Mouse (Mus musculus): Measurements from ENCODE around the gene Trim7. TPM values are rescaled to one million over a fixed set of nuclear protein-coding genes. Genes with fewer than 3 reads are reported as not detected.
A peak's percentile ranks its signal among the peaks of the same experiment; 100 is the strongest.
"Not testable (repeated sequence)": the region's sequence is repeated elsewhere in the genome, so short reads cannot be mapped to it uniquely, and the experiment has no call there.

Trim7 gene
- polyA plus RNA-seq, 1 experiment from 2014 or later = 3.0 TPM

DNA sequence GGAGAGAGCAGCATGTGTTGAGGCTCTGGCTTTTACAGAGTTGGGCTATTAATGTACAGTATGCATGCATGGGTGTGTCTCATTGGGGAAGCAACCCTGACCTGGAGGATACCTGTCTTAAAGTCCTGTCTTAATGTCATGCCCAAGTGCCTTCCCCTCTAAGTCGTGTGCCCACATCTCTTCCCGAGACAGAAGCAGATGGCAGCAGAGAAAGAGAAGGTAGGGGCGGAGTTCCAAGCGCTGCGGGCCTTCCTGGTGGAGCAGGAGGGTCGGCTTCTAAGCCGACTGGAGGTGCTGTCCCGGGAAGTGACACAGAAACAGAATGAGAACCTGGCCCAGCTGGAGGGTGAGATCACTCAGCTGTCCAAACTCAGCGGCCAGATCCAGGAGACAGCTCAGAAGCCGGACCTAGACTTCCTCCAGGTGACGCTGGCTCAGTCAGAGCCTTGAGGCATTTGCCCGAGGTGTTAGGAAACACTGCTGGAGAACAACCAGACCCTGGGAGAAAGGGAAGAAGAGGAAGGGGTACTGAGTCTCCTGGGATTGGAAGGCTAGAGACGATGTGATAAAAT, 19.4 kb downstream of the Trim7 start:
- Histone ChIP-seq H3K4me2 (replicated peaks; ENCODE audit: low read depth) (no peak overlapping the region), H3K9ac (ENCODE audit: low read length) (no peak overlapping the region), H3K27ac (replicated peaks) (no peak overlapping the region), H3K27me3 (ENCODE audit: control insufficient read depth, insufficient read depth, low read length) (no peaks in the 10 kb centered on the region), H3K36me3 (ENCODE audit: control insufficient read depth, insufficient read depth, low read length) (no peaks in the 10 kb centered on the region), H3K4me1 (replicated peaks; ENCODE audit: control insufficient read depth, insufficient read depth) (no peaks in the 10 kb centered on the region), H3K4me3 (ENCODE audit: low read depth, low read length) (no peak overlapping the region), H3K9me3 (ENCODE audit: control insufficient read depth, low read length) (no peaks in the 10 kb centered on the region)
- WGBS = 32% methylated on average over 13 of the region's 13 CpGs
- ATAC-seq (ENCODE audit: low FRiP score, low TSS enrichment) (no peak), DNase-seq (ENCODE audit: low spot score) (no peak)
- no peak for TF ChIP-seq CTCF (IDR thresholded peaks at IDR 0.05; ENCODE audit: low read depth)
- TF ChIP-seq EP300 (optimal IDR thresholded peaks at IDR 0.05) = no peak

DNA sequence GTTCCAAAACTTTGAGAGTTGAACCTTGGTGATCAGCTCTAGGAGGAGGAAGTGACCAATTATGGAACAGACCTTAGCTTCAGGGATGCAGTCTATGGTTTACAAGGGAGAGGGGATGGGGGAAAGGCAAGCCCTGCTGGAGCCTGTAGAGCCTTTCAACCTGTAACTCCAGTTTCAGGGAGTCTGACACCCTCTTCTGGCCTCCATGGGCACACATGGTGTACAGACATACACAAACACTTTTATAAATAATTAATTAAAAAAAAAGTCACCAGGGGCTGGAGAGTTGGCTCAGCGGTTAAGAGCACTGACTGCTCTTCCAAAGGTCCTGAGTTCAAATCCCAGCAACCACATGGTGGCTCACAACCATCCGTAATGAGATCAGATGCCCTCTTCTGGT, 20.4 kb downstream of the Trim7 start:
- H3K4me2 ChIP-seq (replicated peaks; ENCODE audit: low read depth); H3K36me3 ChIP-seq (ENCODE audit: control insufficient read depth, insufficient read depth, low read length); H3K4me3 ChIP-seq (ENCODE audit: low read depth, low read length); ATAC-seq (ENCODE audit: low FRiP score, low TSS enrichment); H3K27ac ChIP-seq (replicated peaks); H3K9ac ChIP-seq (ENCODE audit: low read length); H3K27me3 ChIP-seq (ENCODE audit: control insufficient read depth, insufficient read depth, low read length); H3K4me1 ChIP-seq (replicated peaks; ENCODE audit: control insufficient read depth, insufficient read depth); DNase-seq (ENCODE audit: low spot score); H3K9me3 ChIP-seq (ENCODE audit: control insufficient read depth, low read length): not testable (repeated sequence)
- WGBS = 65% methylated on average over 2 of the region's 2 CpGs

DNA sequence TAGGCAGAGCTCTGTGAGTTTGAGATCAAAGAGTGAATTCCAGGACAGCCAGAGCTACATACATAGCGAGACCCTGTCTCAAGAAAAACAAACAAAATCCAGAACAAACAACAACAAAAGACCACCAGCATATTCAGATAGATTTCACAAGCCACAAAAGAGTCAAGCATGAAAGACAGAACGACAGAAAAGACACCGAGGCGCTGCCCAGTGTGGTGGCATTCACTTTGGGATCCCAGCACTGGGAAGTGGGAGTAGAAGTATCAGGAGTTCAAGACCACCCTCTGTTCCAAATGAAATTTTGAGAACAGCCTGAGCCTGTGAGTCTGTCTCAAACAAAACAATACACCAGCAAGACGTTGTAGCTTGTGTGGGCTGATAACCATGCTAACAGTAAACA, 20.9 kb downstream of the Trim7 start:
- Histone ChIP-seq H3K9me3 (ENCODE audit: control insufficient read depth, low read length) (no peaks in the 10 kb centered on the region), H3K4me3 (ENCODE audit: low read depth, low read length) (no peak overlapping the region), H3K27ac (replicated peaks) (no peak overlapping the region), H3K4me1 (replicated peaks; ENCODE audit: control insufficient read depth, insufficient read depth) (no peaks in the 10 kb centered on the region), H3K4me2 (replicated peaks; ENCODE audit: low read depth) (no peak overlapping the region), H3K36me3 (ENCODE audit: control insufficient read depth, insufficient read depth, low read length) (no peaks in the 10 kb centered on the region), H3K9ac (ENCODE audit: low read length) (no peak overlapping the region), H3K27me3 (ENCODE audit: control insufficient read depth, insufficient read depth, low read length) (no peaks in the 10 kb centered on the region)
- ATAC-seq (ENCODE audit: low FRiP score, low TSS enrichment) (no peak), DNase-seq (ENCODE audit: low spot score) (no peak)
- TF ChIP-seq EP300 (optimal IDR thresholded peaks at IDR 0.05) (no peak), CTCF (IDR thresholded peaks at IDR 0.05; ENCODE audit: low read depth) (no peak)
- WGBS = 65% methylated on average over 5 of the region's 5 CpGs

DNA sequence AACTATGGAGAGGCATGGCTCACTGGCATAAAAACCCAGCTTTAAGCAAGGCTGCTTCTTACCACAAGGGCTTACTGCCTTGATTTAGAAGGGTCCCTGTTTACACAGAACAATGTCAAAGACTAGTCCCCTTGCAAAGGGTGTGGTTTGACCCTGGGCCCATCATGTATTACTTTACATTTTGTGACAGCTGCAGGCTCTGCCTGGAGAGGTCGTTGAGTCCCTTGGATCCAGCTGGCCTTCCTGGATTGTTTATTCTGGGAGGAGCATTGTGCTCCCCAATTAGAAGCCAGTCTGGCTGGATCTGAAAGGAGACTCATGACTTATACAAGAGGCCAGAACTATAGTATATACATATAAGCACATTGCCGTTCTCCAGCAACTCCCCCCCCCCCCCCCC, 24.3 kb downstream of the Trim7 start:
- Histone ChIP-seq H3K27ac (replicated peaks) (no peak overlapping the region), H3K4me1 (replicated peaks; ENCODE audit: control insufficient read depth, insufficient read depth) (no peaks in the 10 kb centered on the region), H3K4me2 (replicated peaks; ENCODE audit: low read depth) (no peak overlapping the region), H3K36me3 (ENCODE audit: control insufficient read depth, insufficient read depth, low read length) (no peaks in the 10 kb centered on the region), H3K4me3 (ENCODE audit: low read depth, low read length) (no peak overlapping the region), H3K9me3 (ENCODE audit: control insufficient read depth, low read length) (no peaks in the 10 kb centered on the region), H3K27me3 (ENCODE audit: control insufficient read depth, insufficient read depth, low read length) (no peaks in the 10 kb centered on the region), H3K9ac (ENCODE audit: low read length) (no peak overlapping the region)
- DNase-seq (ENCODE audit: low spot score) (no peak), ATAC-seq (ENCODE audit: low FRiP score, low TSS enrichment) (no peak)
- TF ChIP-seq EP300 (optimal IDR thresholded peaks at IDR 0.05) (no peak), CTCF (IDR thresholded peaks at IDR 0.05; ENCODE audit: low read depth) (no peak)
- WGBS = 6% methylated on average over 2 of the region's 2 CpGs

DNA sequence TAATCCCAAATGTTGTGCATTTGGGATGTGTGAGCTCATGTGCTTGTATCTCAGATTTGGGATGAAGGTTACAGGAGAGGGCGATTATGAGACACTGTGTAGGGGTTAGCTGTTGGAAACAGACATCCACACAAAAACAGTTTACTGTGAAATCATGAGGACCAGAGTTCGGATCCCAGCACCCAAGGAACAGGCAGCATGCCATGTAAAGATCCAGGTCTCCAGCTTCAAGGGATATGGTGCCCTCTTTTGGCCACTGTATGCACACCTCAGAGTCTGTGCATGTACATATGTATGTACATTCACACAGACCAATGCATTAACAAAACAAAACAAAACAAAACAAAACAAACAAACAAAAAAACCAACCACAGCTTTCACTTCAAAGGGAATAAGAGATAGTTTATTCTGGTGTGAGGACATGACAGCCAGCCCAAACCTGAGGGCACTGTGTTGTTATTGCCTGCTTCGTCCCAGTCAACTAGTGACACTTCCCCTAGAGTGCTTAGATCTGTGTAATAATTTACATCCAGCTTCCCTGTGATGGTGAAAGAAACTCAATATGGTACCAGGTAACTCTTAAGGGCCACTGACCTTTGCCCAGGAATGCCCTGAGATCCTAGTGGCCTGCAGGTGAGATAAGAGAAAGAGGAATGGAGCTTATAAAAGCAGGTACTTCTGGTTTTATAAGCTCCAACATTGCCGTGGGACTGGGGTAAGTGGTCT, 25.5 kb downstream of the Trim7 start:
- Histone ChIP-seq H3K9ac (ENCODE audit: low read length) (no peak overlapping the region), H3K4me1 (replicated peaks; ENCODE audit: control insufficient read depth, insufficient read depth) (no peaks in the 10 kb centered on the region), H3K36me3 (ENCODE audit: control insufficient read depth, insufficient read depth, low read length) (no peaks in the 10 kb centered on the region), H3K9me3 (ENCODE audit: control insufficient read depth, low read length) (no peaks in the 10 kb centered on the region), H3K27me3 (ENCODE audit: control insufficient read depth, insufficient read depth, low read length) (no peaks in the 10 kb centered on the region), H3K4me3 (ENCODE audit: low read depth, low read length) (no peak overlapping the region), H3K4me2 (replicated peaks; ENCODE audit: low read depth) (no peak overlapping the region), H3K27ac (replicated peaks) (no peak overlapping the region)
- ATAC-seq (ENCODE audit: low FRiP score, low TSS enrichment) (no peak), DNase-seq (ENCODE audit: low spot score) (no peak)
- TF ChIP-seq CTCF (IDR thresholded peaks at IDR 0.05; ENCODE audit: low read depth) (peak; percentile 63), EP300 (optimal IDR thresholded peaks at IDR 0.05) (no peak)
- WGBS = 81% methylated on average over 4 of the region's 4 CpGs

DNA sequence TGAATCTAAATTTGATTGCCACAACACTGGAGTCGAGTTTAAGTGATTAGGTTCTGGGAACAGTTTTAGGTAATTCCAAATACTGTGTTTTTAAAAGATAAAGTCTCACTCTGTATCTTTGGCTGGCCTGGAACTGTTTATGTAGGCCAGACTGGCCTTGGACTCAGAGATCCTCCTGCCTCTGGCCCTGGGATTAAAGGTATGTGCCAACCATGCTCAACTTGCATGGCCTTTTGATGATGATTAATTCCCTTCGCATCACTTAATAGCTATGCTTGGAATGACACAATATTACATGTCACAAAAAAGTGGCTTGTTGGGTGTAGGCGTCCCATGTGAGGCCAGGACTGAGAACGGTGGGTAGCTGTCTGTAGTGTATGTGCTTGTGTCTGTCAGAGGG, 26.2 kb downstream of the Trim7 start:
- ATAC-seq (ENCODE audit: low FRiP score, low TSS enrichment) (no peak), DNase-seq (ENCODE audit: low spot score) (no peak)
- Histone ChIP-seq H3K27me3 (ENCODE audit: control insufficient read depth, insufficient read depth, low read length) (no peaks in the 10 kb centered on the region), H3K9ac (ENCODE audit: low read length) (no peak overlapping the region), H3K9me3 (ENCODE audit: control insufficient read depth, low read length) (no peaks in the 10 kb centered on the region), H3K4me2 (replicated peaks; ENCODE audit: low read depth) (peak overlapping the region; percentile 78; the same call in 1 of the 2 replicates), H3K27ac (replicated peaks) (no peak overlapping the region), H3K4me3 (ENCODE audit: low read depth, low read length) (no peak overlapping the region), H3K4me1 (replicated peaks; ENCODE audit: control insufficient read depth, insufficient read depth) (no peaks in the 10 kb centered on the region), H3K36me3 (ENCODE audit: control insufficient read depth, insufficient read depth, low read length) (no peaks in the 10 kb centered on the region)
- WGBS = 67% methylated on average over 4 of the region's 4 CpGs
- TF ChIP-seq EP300 (optimal IDR thresholded peaks at IDR 0.05) = no peak
- TF ChIP-seq CTCF (IDR thresholded peaks at IDR 0.05; ENCODE audit: low read depth) = no peak
